Mouse (Mus musculus): Measurements from ENCODE around the gene Ctu2. TPM values are rescaled to one million over a fixed set of nuclear protein-coding genes. Genes with fewer than 3 reads are reported as not detected.

Gene Ctu2
- total and polyA plus RNA-seq, 2 experiments from 2014 or later: 52.6 to 99.5 TPM

DNA sequence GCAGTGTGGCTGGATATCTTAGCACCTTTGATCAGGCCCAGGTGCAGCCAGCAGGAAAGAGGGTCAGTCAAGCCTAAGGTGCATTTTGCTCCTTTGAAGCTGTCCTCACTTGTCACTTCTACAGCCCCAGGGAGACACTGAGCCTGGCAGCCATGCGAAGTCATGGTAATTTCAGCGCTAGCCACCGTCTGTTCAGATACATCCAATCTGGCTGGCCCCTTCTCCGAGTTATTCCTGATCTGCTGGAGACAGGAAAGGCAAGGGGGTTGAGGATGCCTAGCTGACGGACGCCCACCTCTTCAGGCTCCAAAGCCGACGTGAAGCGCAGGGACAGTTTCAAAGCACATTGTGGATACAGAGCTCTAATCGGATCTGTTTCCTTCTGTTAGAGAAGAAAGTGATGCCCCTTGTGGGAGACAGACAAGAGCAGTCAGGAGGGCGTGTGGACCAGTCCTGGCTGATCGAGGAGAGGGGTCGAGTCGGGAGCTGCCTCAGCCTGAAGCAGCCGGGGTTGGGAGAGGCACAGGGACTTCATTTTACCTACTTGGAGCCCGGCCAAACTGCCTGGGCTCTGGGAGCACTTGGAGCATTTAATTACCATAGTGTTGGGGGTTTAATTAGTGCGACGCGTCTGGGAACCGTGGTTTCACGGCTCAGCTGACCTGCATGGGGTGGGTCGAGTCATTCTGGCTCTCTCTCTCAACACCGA is 47.9 kb downstream of the Ctu2 start:
- peak overlapping the region; percentile 16 for H3K4me2 ChIP-seq (ENCODE audit: low read depth, low read length, poor library complexity, severe bottlenecking)
- no peak overlapping the region for H3K9ac ChIP-seq (replicated peaks; ENCODE audit: low read length, poor library complexity, severe bottlenecking)
- no peak overlapping the region for H3K4me3 ChIP-seq (ENCODE audit: low read depth, low read length)
- no peaks in the 10 kb centered on the region for H3K36me3 ChIP-seq (ENCODE audit: insufficient read depth, low read length)
- H3K27me3 ChIP-seq (ENCODE audit: insufficient read depth, low read length): no peaks in the 10 kb centered on the region
- no peak for ATAC-seq (ENCODE audit: low FRiP score)
- peak; percentile 77 for DNase-seq (ENCODE audit: low spot score)
- peak; percentile 13; the same call in 1 of the 2 replicates for TF ChIP-seq CTCF (IDR thresholded peaks at IDR 0.05)
- H3K9me3 ChIP-seq (ENCODE audit: low read length): no peaks in the 10 kb centered on the region
- no peaks in the 10 kb centered on the region; the same call in 1 of the 2 replicates for H3K4me1 ChIP-seq (ENCODE audit: insufficient read depth, low read length)
- 14% methylated on average over 23 of the region's 23 CpGs for WGBS
- H3K27ac ChIP-seq (ENCODE audit: low read depth, low read length): no peak overlapping the region

DNA sequence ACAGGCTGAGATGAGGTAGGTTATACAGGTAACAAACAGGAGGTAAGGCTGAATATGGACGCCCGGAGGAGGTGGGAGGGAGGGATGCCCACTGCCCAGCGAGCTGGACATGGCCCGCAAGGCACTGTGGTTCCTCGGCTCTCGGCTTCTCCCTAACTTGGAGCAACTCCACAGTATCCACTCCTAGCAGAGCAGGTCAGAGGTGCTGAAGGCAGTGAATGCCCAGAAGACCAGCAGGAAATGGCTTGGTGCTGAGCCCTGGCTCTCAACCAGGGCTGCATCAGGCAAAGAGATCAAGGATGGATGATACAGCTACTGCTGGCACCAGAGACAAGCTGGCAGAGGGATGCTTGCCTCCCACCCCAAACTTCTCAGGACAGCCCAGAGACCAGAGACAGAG is 48.6 kb downstream of the Ctu2 start:
- H3K27me3 ChIP-seq (ENCODE audit: insufficient read depth, low read length): no peaks in the 10 kb centered on the region
- ATAC-seq (ENCODE audit: low FRiP score): no peak
- no peaks in the 10 kb centered on the region for H3K9me3 ChIP-seq (ENCODE audit: low read length)
- H3K9ac ChIP-seq (replicated peaks; ENCODE audit: low read length, poor library complexity, severe bottlenecking): no peak overlapping the region
- no peak overlapping the region for H3K4me3 ChIP-seq (ENCODE audit: low read depth, low read length)
- no peak overlapping the region for H3K27ac ChIP-seq (ENCODE audit: low read depth, low read length)
- no peaks in the 10 kb centered on the region for H3K36me3 ChIP-seq (ENCODE audit: insufficient read depth, low read length)
- H3K4me1 ChIP-seq (ENCODE audit: insufficient read depth, low read length): no peaks in the 10 kb centered on the region; the same call in 1 of the 2 replicates
- 75% methylated on average over 6 of the region's 6 CpGs for WGBS
- TF ChIP-seq CTCF (IDR thresholded peaks at IDR 0.05): no peak
- H3K4me2 ChIP-seq (ENCODE audit: low read depth, low read length, poor library complexity, severe bottlenecking): no peak overlapping the region
- DNase-seq (ENCODE audit: low spot score): peak; percentile 10

DNA sequence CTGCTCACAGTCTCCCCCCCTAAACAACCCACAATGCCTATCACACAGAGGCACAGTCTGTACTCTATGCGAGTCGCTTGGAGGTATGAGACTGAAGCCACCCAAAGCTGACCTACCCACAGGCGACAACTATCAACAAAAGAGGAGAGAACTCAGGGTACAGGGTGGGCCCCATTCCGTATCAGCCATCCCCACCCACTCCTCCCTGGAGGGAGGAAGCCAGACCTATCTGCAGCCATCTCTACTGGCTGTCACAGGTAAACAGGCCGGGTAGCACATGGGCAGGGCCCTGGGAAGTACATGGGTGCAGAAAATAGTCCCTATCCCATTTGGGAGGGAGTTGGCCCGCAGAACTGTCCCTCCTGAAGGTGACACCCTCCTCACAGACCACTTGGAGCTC is 49.1 kb downstream of the Ctu2 start:
- WGBS: 77% methylated on average over 6 of the region's 6 CpGs
- H3K27me3 ChIP-seq (ENCODE audit: insufficient read depth, low read length): no peaks in the 10 kb centered on the region
- H3K4me3 ChIP-seq (ENCODE audit: low read depth, low read length): no peak overlapping the region
- no peak for DNase-seq (ENCODE audit: low spot score)
- no peak overlapping the region for H3K4me2 ChIP-seq (ENCODE audit: low read depth, low read length, poor library complexity, severe bottlenecking)
- ATAC-seq (ENCODE audit: low FRiP score): no peak
- no peaks in the 10 kb centered on the region for H3K36me3 ChIP-seq (ENCODE audit: insufficient read depth, low read length)
- H3K9ac ChIP-seq (replicated peaks; ENCODE audit: low read length, poor library complexity, severe bottlenecking): no peak overlapping the region
- H3K9me3 ChIP-seq (ENCODE audit: low read length): no peaks in the 10 kb centered on the region
- H3K4me1 ChIP-seq (ENCODE audit: insufficient read depth, low read length): no peaks in the 10 kb centered on the region; the same call in 1 of the 2 replicates
- H3K27ac ChIP-seq (ENCODE audit: low read depth, low read length): no peak overlapping the region
- no peak for TF ChIP-seq CTCF (IDR thresholded peaks at IDR 0.05)

DNA sequence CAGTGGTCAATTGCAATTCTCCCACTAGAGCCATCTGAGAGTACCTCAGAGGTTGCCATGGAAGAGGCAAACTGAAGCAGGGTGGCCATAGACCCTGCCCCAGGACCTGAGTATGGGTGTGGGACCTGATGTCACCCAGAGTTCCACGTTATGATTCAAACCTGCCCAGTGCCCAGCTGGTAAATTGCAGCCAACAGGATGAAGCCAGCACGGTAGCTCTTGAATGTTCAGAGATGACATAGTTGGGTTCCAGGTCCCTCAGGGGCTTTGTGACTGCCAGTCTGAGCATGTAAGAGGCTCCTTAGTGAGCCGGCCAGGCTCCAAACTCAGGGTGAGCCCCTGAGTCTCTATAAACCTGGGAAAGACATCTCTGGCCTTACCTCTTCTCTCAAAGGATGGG is 50.1 kb downstream of the Ctu2 start:
- Histone ChIP-seq H3K4me1 (ENCODE audit: insufficient read depth, low read length) (no peaks in the 10 kb centered on the region), H3K9me3 (ENCODE audit: low read length) (no peaks in the 10 kb centered on the region), H3K36me3 (ENCODE audit: insufficient read depth, low read length) (no peaks in the 10 kb centered on the region), H3K27ac (ENCODE audit: low read depth, low read length) (no peak overlapping the region), H3K9ac (replicated peaks; ENCODE audit: low read length, poor library complexity, severe bottlenecking) (no peak overlapping the region), H3K4me3 (ENCODE audit: low read depth, low read length) (no peak overlapping the region), H3K27me3 (ENCODE audit: insufficient read depth, low read length) (no peaks in the 10 kb centered on the region), H3K4me2 (ENCODE audit: low read depth, low read length, poor library complexity, severe bottlenecking) (no peak overlapping the region)
- DNase-seq (ENCODE audit: low spot score) (no peak), ATAC-seq (ENCODE audit: low FRiP score) (no peak)
- TF ChIP-seq CTCF (IDR thresholded peaks at IDR 0.05): no peak
- 76% methylated on average over 3 of the region's 3 CpGs for WGBS

DNA sequence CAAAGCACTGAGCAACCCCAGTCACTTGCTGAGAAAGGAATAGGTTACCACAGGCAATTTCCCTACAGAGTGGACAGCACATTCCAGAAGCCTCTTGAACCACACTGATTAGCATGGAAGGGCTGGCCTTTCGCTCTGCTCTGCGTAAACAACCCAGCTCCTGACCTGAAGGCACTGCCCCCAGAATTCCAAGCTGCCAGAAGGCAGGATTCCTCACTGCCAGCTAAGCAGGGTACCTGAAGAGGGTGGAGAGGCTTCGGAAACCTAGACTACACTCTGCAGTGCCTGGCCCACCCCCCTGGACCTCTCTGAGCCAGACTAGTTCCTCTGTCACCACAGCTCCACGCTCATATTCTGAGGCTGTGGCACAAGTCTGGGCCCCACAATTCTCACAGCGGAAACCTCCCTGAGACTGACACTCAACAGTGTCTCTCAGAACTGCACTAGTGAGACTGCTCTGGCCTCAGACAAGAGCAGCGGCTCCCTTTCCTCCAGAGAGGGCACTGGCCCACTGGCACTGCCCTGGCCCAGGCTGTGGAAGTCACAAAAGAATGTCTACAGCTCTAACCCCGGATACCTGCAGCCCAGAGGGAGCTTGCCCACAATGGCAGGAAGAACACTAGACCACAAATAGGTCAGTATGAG is 50.7 kb downstream of the Ctu2 start:
- Histone ChIP-seq H3K9ac (replicated peaks; ENCODE audit: low read length, poor library complexity, severe bottlenecking) (no peak overlapping the region), H3K27ac (ENCODE audit: low read depth, low read length) (no peak overlapping the region), H3K9me3 (ENCODE audit: low read length) (no peaks in the 10 kb centered on the region), H3K36me3 (ENCODE audit: insufficient read depth, low read length) (no peaks in the 10 kb centered on the region), H3K4me2 (ENCODE audit: low read depth, low read length, poor library complexity, severe bottlenecking) (no peak overlapping the region), H3K4me1 (ENCODE audit: insufficient read depth, low read length) (no peaks in the 10 kb centered on the region), H3K27me3 (ENCODE audit: insufficient read depth, low read length) (no peaks in the 10 kb centered on the region), H3K4me3 (ENCODE audit: low read depth, low read length) (no peak overlapping the region)
- DNase-seq (ENCODE audit: low spot score) (no peak), ATAC-seq (ENCODE audit: low FRiP score) (no peak)
- TF ChIP-seq CTCF (IDR thresholded peaks at IDR 0.05): no peak
- 78% methylated on average over 7 of the region's 7 CpGs for WGBS

DNA sequence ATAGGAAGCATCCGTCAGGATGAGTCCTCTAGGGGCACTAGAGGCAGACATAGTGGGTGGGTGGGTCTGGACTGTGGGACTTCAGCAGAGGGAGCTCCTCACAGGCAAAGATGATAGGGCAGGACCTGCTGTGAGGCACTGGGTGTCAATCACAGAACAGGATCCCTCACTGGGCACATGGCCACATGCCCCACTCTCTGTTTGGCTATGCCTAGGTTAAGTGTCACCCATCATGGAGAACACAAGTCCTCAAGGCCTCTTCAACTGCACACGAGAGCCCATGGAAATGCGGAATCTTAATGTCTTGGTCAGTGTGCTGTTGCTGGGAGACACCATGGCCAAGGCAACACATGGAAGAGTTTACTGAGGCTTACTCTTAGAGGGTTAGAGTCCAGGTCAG is 52.0 kb downstream of the Ctu2 start:
- Histone ChIP-seq H3K9me3 (ENCODE audit: low read length) (no peaks in the 10 kb centered on the region), H3K36me3 (ENCODE audit: insufficient read depth, low read length) (no peaks in the 10 kb centered on the region), H3K27me3 (ENCODE audit: insufficient read depth, low read length) (no peaks in the 10 kb centered on the region), H3K4me2 (ENCODE audit: low read depth, low read length, poor library complexity, severe bottlenecking) (no peak overlapping the region), H3K27ac (ENCODE audit: low read depth, low read length) (no peak overlapping the region), H3K9ac (replicated peaks; ENCODE audit: low read length, poor library complexity, severe bottlenecking) (no peak overlapping the region), H3K4me3 (ENCODE audit: low read depth, low read length) (no peak overlapping the region), H3K4me1 (ENCODE audit: insufficient read depth, low read length) (no peaks in the 10 kb centered on the region)
- DNase-seq (ENCODE audit: low spot score) (no peak), ATAC-seq (ENCODE audit: low FRiP score) (no peak)
- TF ChIP-seq CTCF (IDR thresholded peaks at IDR 0.05): no peak
- 91% methylated on average over 3 of the region's 3 CpGs for WGBS
